Mouse (Mus musculus) neural tube, embryonic 12.5 days (tissue): ENCODE results near the gene Kif1a. TPM values are rescaled to one million over a fixed set of nuclear protein-coding genes. Genes with fewer than 3 reads are reported as not detected.

ENCODE experiments used
- ATAC-seq: fragments of 200-750 bp; cut with Nextera tagmentation; 2 replicates; pipeline ENCODE4 v1.8.0; 2017; ENCODE audit warnings: low read depth, mild to moderate bottlenecking, moderate TSS enrichment, moderate library complexity; ENCODE audit not compliant: low FRiP score
- H3K27ac ChIP-seq: fragments of 300-500 bp; sonication (generic); 2 replicates; pipeline ENCODE4 v1.5.1; 2016
- H3K27me3 ChIP-seq: fragments of 300-500 bp; sonication (generic); replicated peaks from 2 replicates; pipeline ENCODE4 v1.6.1; 2016; ENCODE audit warnings: mild to moderate bottlenecking
- H3K36me3 ChIP-seq: fragments of 300-500 bp; sonication (generic); 2 replicates; pipeline ENCODE4 v1.6.1; 2016; ENCODE audit warnings: mild to moderate bottlenecking
- H3K4me1 ChIP-seq: fragments of 300-500 bp; sonication (generic); 2 replicates; pipeline ENCODE4 v1.6.1; 2016
- H3K4me2 ChIP-seq: fragments of 300-500 bp; sonication (generic); replicated peaks from 2 replicates; pipeline ENCODE4 v1.6.1; 2016; ENCODE audit warnings: mild to moderate bottlenecking
- H3K4me3 ChIP-seq: fragments of 300-500 bp; sonication (generic); 2 replicates; pipeline ENCODE4 v1.5.1; 2016
- H3K9ac ChIP-seq: fragments of 300-500 bp; sonication (generic); 2 replicates; pipeline ENCODE4 v1.6.1; 2016; ENCODE audit warnings: mild to moderate bottlenecking
- H3K9me3 ChIP-seq: fragments of 300-500 bp; sonication (generic); 2 replicates; pipeline ENCODE4 v1.6.1; 2016; ENCODE audit warnings: mild to moderate bottlenecking
- WGBS: fragments of 180-500 bp; shearing (Covaris S2); methylation state at CpG from one replicate; pipeline ENCODE4 v1.1.7; 2016; 5-methylcytosine and 5-hydroxymethylcytosine counted together
- polyA plus RNA-seq: library from polyadenylated mRNA; unstranded; fragments of >200 nt; fragmentation: Nextera tagmentation; extraction: Ambion mirVana; gene quantifications from 2 replicates; pipeline ENCODE4 v1.2.1, GENCODE M21; 2016

The Kif1a gene
- polyA plus RNA-seq, 1 experiment from 2014 or later: 136 TPM

- no peak overlapping the region for H3K9ac ChIP-seq
- no peaks in the 10 kb centered on the region for H3K27me3 ChIP-seq
- no peak overlapping the region for H3K27ac ChIP-seq
- no peak for ATAC-seq
- H3K36me3 ChIP-seq: no peaks in the 10 kb centered on the region
- WGBS: 80% methylated on average over 8 of the region's 8 CpGs
- H3K4me2 ChIP-seq: no peak overlapping the region
- no peaks in the 10 kb centered on the region for H3K9me3 ChIP-seq
- no peaks in the 10 kb centered on the region; the same call in 1 of the 2 replicates for H3K4me1 ChIP-seq
- no peak overlapping the region for H3K4me3 ChIP-seq
Observed at GRCm38 (mm10) chr1:93124066-93124465, 22.3 kb upstream of the Kif1a start.

- H3K4me3 ChIP-seq: no peak overlapping the region
- H3K9ac ChIP-seq: no peak overlapping the region
- H3K4me2 ChIP-seq: no peak overlapping the region
- no peaks in the 10 kb centered on the region for H3K4me1 ChIP-seq
- no peak overlapping the region for H3K27ac ChIP-seq
- ATAC-seq: no peak
- H3K9me3 ChIP-seq: no peaks in the 10 kb centered on the region
- WGBS: 82% methylated on average over 11 of the region's 11 CpGs
- H3K36me3 ChIP-seq: no peaks in the 10 kb centered on the region
- no peaks in the 10 kb centered on the region for H3K27me3 ChIP-seq
Observed at GRCm38 (mm10) chr1:93123179-93123854, 21.6 kb upstream of the Kif1a start.

- WGBS: 37% methylated on average over 4 of the region's 4 CpGs
- H3K4me3 ChIP-seq: no peak overlapping the region
- H3K4me1 ChIP-seq: peaks cover 3% of the 10 kb centered on the region
- no peaks in the 10 kb centered on the region for H3K36me3 ChIP-seq
- no peak for ATAC-seq
- H3K9me3 ChIP-seq: no peaks in the 10 kb centered on the region
- no peak overlapping the region for H3K27ac ChIP-seq
- no peaks in the 10 kb centered on the region for H3K27me3 ChIP-seq
- H3K4me2 ChIP-seq: no peak overlapping the region
- no peak overlapping the region for H3K9ac ChIP-seq
Observed at GRCm38 (mm10) chr1:93118816-93119215, 17.1 kb upstream of the Kif1a start.

GRCm38 (mm10) chr1:93115471-93115870, 13.7 kb upstream of the Kif1a start:
- Histone ChIP-seq H3K36me3 (no peaks in the 10 kb centered on the region), H3K27ac (no peak overlapping the region), H3K4me2 (peak overlapping the region; percentile 72), H3K9ac (0 out of 2 replicates have a peak overlapping the region, but pooled peaks have one; percentile 45), H3K4me1 (peaks cover 3% of the 10 kb centered on the region), H3K9me3 (0 out of 2 replicates have a peak, but pooled peaks cover 6% of the 10 kb centered on the region), H3K4me3 (peak overlapping the region; percentile 35), H3K27me3 (no peaks in the 10 kb centered on the region)
- ATAC-seq: peak; percentile 84
- 15% methylated on average over 13 of the region's 13 CpGs for WGBS

- no peak overlapping the region for H3K27ac ChIP-seq
- H3K27me3 ChIP-seq: no peaks in the 10 kb centered on the region
- 0 out of 2 replicates have a peak overlapping the region, but pooled peaks have one; percentile 45 for H3K9ac ChIP-seq
- 24% methylated on average over 21 of the region's 21 CpGs for WGBS
- 0 out of 2 replicates have a peak, but pooled peaks cover 6% of the 10 kb centered on the region for H3K9me3 ChIP-seq
- H3K4me1 ChIP-seq: peaks cover 3% of the 10 kb centered on the region
- peak overlapping the region; percentile 72 for H3K4me2 ChIP-seq
- ATAC-seq: peak; percentile 100
- peak overlapping the region; percentile 35 for H3K4me3 ChIP-seq
- no peaks in the 10 kb centered on the region for H3K36me3 ChIP-seq
Observed at GRCm38 (mm10) chr1:93114713-93115463, 13.1 kb upstream of the Kif1a start.

- Histone ChIP-seq H3K4me1 (peaks cover 12% of the 10 kb centered on the region), H3K4me2 (peak overlapping the region; percentile 85), H3K4me3 (no peak overlapping the region), H3K27me3 (peaks cover 17% of the 10 kb centered on the region), H3K9me3 (no peaks in the 10 kb centered on the region), H3K36me3 (no peaks in the 10 kb centered on the region), H3K27ac (no peak overlapping the region), H3K9ac (no peak overlapping the region)
- WGBS: 54% methylated on average over 7 of the region's 7 CpGs
- ATAC-seq: no peak
Observed at GRCm38 (mm10) chr1:93102700-93103099, 949 bp upstream of the Kif1a start.

- H3K4me2 ChIP-seq: peak overlapping the region; percentile 85
- H3K27me3 ChIP-seq: peaks cover 17% of the 10 kb centered on the region
- H3K27ac ChIP-seq: peak overlapping the region; percentile 67; the same call in 1 of the 2 replicates
- 0 out of 2 replicates have a peak, but pooled peaks cover 6% of the 10 kb centered on the region for H3K36me3 ChIP-seq
- peak overlapping the region; percentile 71 for H3K9ac ChIP-seq
- H3K4me1 ChIP-seq: peaks cover 16% of the 10 kb centered on the region
- H3K9me3 ChIP-seq: no peaks in the 10 kb centered on the region
- H3K4me3 ChIP-seq: peak overlapping the region; percentile 61
- peak; percentile 78 for ATAC-seq
- WGBS: under 1% methylated on average over 49 of the region's 49 CpGs
Observed at GRCm38 (mm10) chr1:93100576-93101491, 917 bp downstream of the Kif1a start.

- no peak overlapping the region for H3K27ac ChIP-seq
- peaks cover 19% of the 10 kb centered on the region for H3K4me1 ChIP-seq
- H3K4me2 ChIP-seq: peak overlapping the region; percentile 85
- H3K36me3 ChIP-seq: 0 out of 2 replicates have a peak, but pooled peaks cover 6% of the 10 kb centered on the region
- WGBS: 4% methylated on average over 18 of the region's 18 CpGs
- no peak for ATAC-seq
- H3K9me3 ChIP-seq: no peaks in the 10 kb centered on the region
- H3K9ac ChIP-seq: peak overlapping the region; percentile 71
- H3K27me3 ChIP-seq: peaks cover 17% of the 10 kb centered on the region
- H3K4me3 ChIP-seq: peak overlapping the region; percentile 61
Observed at GRCm38 (mm10) chr1:93100243-93100575, 1.5 kb downstream of the Kif1a start.

- WGBS: 85% methylated on average over 5 of the region's 5 CpGs
- H3K4me1 ChIP-seq: peaks cover 19% of the 10 kb centered on the region
Observed at GRCm38 (mm10) chr1:93098956-93099355, 2.8 kb downstream of the Kif1a start.

GRCm38 (mm10) chr1:93092582-93092981, 9.2 kb downstream of the Kif1a start:
- Histone ChIP-seq H3K4me2 (no peak overlapping the region), H3K36me3 (0 out of 2 replicates have a peak, but pooled peaks cover 6% of the 10 kb centered on the region), H3K27ac (no peak overlapping the region), H3K4me3 (no peak overlapping the region), H3K9me3 (no peaks in the 10 kb centered on the region), H3K9ac (no peak overlapping the region), H3K4me1 (peaks cover 6% of the 10 kb centered on the region; the same call in 1 of the 2 replicates), H3K27me3 (no peaks in the 10 kb centered on the region)
- ATAC-seq: no peak
- 100% methylated on average over 3 of the region's 3 CpGs for WGBS

More at GRCm38 (mm10) chr1:93098956-93099355, 2.8 kb downstream of the Kif1a start:
- Histone ChIP-seq H3K36me3 (0 out of 2 replicates have a peak, but pooled peaks cover 6% of the 10 kb centered on the region), H3K27ac (no peak overlapping the region), H3K4me2 (peak overlapping the region; percentile 85; the same call in 1 of the 2 replicates), H3K4me3 (no peak overlapping the region), H3K27me3 (peaks cover 17% of the 10 kb centered on the region), H3K9me3 (no peaks in the 10 kb centered on the region), H3K9ac (peak overlapping the region; percentile 10; the same call in 1 of the 2 replicates)
- ATAC-seq: no peak

- no peak overlapping the region for H3K9ac ChIP-seq
- no peak overlapping the region for H3K27ac ChIP-seq
- no peak overlapping the region for H3K4me2 ChIP-seq
- H3K4me3 ChIP-seq: no peak overlapping the region
- peaks cover 17% of the 10 kb centered on the region; the same call in 1 of the 2 replicates for H3K4me1 ChIP-seq
- no peaks in the 10 kb centered on the region for H3K9me3 ChIP-seq
- peaks cover 23% of the 10 kb centered on the region for H3K36me3 ChIP-seq
- no peak for ATAC-seq
- WGBS: 66% methylated on average over 6 of the region's 6 CpGs
- no peaks in the 10 kb centered on the region for H3K27me3 ChIP-seq
Observed at GRCm38 (mm10) chr1:93085136-93085535, 16.6 kb downstream of the Kif1a start.
